Mouse (Mus musculus) limb, embryonic 12.5 days (tissue): Measurements from ENCODE around the gene Rsrc1. TPM values are rescaled to one million over a fixed set of nuclear protein-coding genes. Genes with fewer than 3 reads are reported as not detected.

ENCODE experiments used
- ATAC-seq: fragments of 200-750 bp; cut with Nextera tagmentation; 2 replicates; pipeline ENCODE4 v1.8.0; 2017; ENCODE audit warnings: low read depth, moderate TSS enrichment; ENCODE audit not compliant: insufficient number of reproducible peaks, insufficient read depth, low FRiP score, low TSS enrichment
- H3K27ac ChIP-seq: fragments of 300-500 bp; sonication (generic); 2 replicates; pipeline ENCODE4 v1.5.1; 2016; ENCODE audit warnings: mild to moderate bottlenecking, moderate library complexity
- H3K27me3 ChIP-seq: fragments of 300-500 bp; sonication (generic); 2 replicates; pipeline ENCODE4 v1.6.1; 2016; ENCODE audit warnings: mild to moderate bottlenecking, moderate library complexity
- H3K36me3 ChIP-seq: fragments of 300-500 bp; sonication (generic); 2 replicates; pipeline ENCODE4 v1.6.1; 2016; ENCODE audit warnings: mild to moderate bottlenecking, moderate library complexity
- H3K4me1 ChIP-seq: fragments of 300-500 bp; sonication (generic); replicated peaks from 2 replicates; pipeline ENCODE4 v1.6.1; 2016
- H3K4me2 ChIP-seq: fragments of 300-500 bp; sonication (generic); 2 replicates; pipeline ENCODE4 v1.6.1; 2016; ENCODE audit warnings: mild to moderate bottlenecking, moderate library complexity
- H3K4me3 ChIP-seq: fragments of 300-500 bp; sonication (generic); replicated peaks from 2 replicates; pipeline ENCODE4 v1.5.1; 2016; ENCODE audit warnings: mild to moderate bottlenecking
- H3K9ac ChIP-seq: fragments of 300-500 bp; sonication (generic); replicated peaks from 2 replicates; pipeline ENCODE4 v1.6.1; 2016; ENCODE audit warnings: mild to moderate bottlenecking, moderate library complexity
- H3K9me3 ChIP-seq: fragments of 300-500 bp; sonication (generic); 2 replicates; pipeline ENCODE4 v1.6.1; 2016; ENCODE audit warnings: mild to moderate bottlenecking, moderate library complexity
- WGBS: fragments of 180-500 bp; shearing (Covaris S2); methylation state at CpG from one replicate; pipeline ENCODE4 v1.1.7; 2016; 5-methylcytosine and 5-hydroxymethylcytosine counted together
- polyA plus RNA-seq: library from polyadenylated mRNA; unstranded; fragments of >200 nt; fragmentation: Nextera tagmentation; extraction: Ambion mirVana; gene quantifications from 2 replicates; pipeline ENCODE4 v1.2.1, GENCODE M21; 2016

Rsrc1 gene
- polyA plus RNA-seq, 1 experiment from 2014 or later = 49.5 TPM

DNA sequence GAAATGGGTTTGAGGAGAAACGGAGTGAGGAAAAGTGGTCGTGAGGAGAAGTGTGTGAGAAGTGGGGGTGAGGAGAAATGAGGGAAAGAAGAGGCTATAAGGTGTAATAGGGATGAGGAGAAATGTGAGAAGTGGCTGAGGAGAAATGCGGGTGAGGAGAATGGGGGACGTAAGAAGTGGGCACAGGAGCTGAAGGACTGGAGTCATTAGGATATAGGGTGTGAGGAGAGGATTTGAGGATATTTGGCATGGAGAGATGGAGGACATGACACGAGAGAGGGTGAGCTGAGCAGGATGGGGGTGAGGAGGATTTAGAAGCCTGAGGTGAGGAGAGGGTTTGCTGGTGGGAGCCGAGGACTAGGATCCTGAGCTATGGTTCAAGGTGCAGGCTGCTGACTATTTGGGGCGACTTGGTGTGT is 393.2 kb downstream of the Rsrc1 start:
- H3K9me3 ChIP-seq = no peaks in the 10 kb centered on the region
- no peaks in the 10 kb centered on the region for H3K36me3 ChIP-seq
- 0 out of 2 replicates have a peak, but pooled peaks cover 5% of the 10 kb centered on the region for H3K4me1 ChIP-seq
- H3K4me2 ChIP-seq = peak overlapping the region; percentile 90
- ATAC-seq = 0 out of 2 replicates have a peak, but pooled peaks have one; percentile 56
- H3K9ac ChIP-seq = peak overlapping the region; percentile 58
- peaks cover 17% of the 10 kb centered on the region for H3K27me3 ChIP-seq
- no peak overlapping the region for H3K27ac ChIP-seq
- WGBS = 37% methylated on average over 7 of the region's 7 CpGs
- peak overlapping the region; percentile 53 for H3K4me3 ChIP-seq

- no peak within 1 kb of the TSS for H3K27ac ChIP-seq
- no peak for ATAC-seq
- WGBS = 56% methylated on average over 3 of the region's 3 CpGs
These were observed 393.9 kb downstream of the Rsrc1 start, which contains the start of gene Gm17402 for GRCm38 (mm10) chr3:67375063-67375462. Gene Gm17402, minus strand, starts transcription at chr3:67375163.

DNA sequence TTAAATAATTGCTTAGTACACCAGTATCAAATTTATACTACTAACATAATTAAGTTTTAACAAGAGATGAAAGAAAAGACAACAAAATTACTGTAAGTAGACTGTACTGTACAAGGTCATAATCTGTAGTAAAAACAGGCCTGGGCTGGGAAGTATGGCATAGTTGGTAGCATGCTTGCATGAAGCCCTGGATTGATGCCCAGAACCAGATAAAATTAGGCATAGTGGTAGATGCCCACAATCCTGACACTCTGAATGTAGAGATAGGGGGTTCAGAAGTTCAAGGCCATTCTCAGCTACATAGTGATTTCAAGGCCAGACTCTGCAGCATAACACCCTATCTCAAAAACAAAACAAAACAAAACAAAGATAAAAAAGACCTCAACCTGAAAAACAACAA is 397.0 kb downstream of the Rsrc1 start:
- no peak for ATAC-seq
- Histone ChIP-seq H3K4me1 (0 out of 2 replicates have a peak, but pooled peaks cover 5% of the 10 kb centered on the region), H3K27me3 (peaks cover 5% of the 10 kb centered on the region; the same call in 1 of the 2 replicates), H3K4me3 (no peak overlapping the region), H3K9ac (no peak overlapping the region), H3K9me3 (no peaks in the 10 kb centered on the region), H3K4me2 (no peak overlapping the region), H3K36me3 (no peaks in the 10 kb centered on the region), H3K27ac (no peak overlapping the region)

More at GRCm38 (mm10) chr3:67375063-67375462, 393.9 kb downstream of the Rsrc1 start, which contains the start of gene Gm17402:
- Histone ChIP-seq H3K4me2 (peak within 1 kb of the TSS; percentile 90), H3K36me3 (no peaks in the 10 kb centered on the region), H3K4me3 (peak within 1 kb of the TSS; percentile 53), H3K9me3 (no peaks in the 10 kb centered on the region), H3K4me1 (0 out of 2 replicates have a peak, but pooled peaks cover 5% of the 10 kb centered on the region), H3K9ac (peak within 1 kb of the TSS; percentile 58), H3K27me3 (peaks cover 17% of the 10 kb centered on the region)

Other genes starting within 250 kb of the Rsrc1 start
- gene Shox2, start 381 bp downstream of the Rsrc1 start, polyA plus RNA-seq = 98.3 and 107 TPM in 2 replicates